10 mouse cellular contexts compared by ENCODE assay signal in genomic region chr4:136133801-136134200, GRCm38 (mm10). TPM values are rescaled to one million over a fixed set of nuclear protein-coding genes. Genes with fewer than 3 reads are reported as not detected.
DNase-seq lines count a peak whose midpoint lies in the region; ATAC-seq and TF ChIP-seq lines count a peak whose summit lies in the region.
"Had no signal": no experiment of that assay in that cellular context is flagged by ENCODE, and none has a peak within 500 bp of the region (broad histone marks: within the 10 kb centered on the region; RNA-seq: fewer than 3 reads in every experiment).

No protein-coding gene starts in this region.

- no peak for TF ChIP-seq CTCF in lung, postnatal 0 days (IDR thresholded peaks at IDR 0.05)

- TF ChIP-seq EP300 in lung, postnatal 0 days (IDR thresholded peaks at IDR 0.05): no peak

- no peaks in the 10 kb centered on the region for H3K27me3 ChIP-seq in lung, postnatal 0 days (replicated peaks; ENCODE audit: insufficient read depth, low read length)
- H3K27me3 ChIP-seq in liver, embryonic 12.5 days (replicated peaks): peaks cover 78% of the 10 kb centered on the region

- H3K9me3 ChIP-seq in lung, postnatal 0 days (ENCODE audit: low read length): no peaks in the 10 kb centered on the region
- peaks cover 6% of the 10 kb centered on the region; the same call in 1 of the 2 replicates for H3K9me3 ChIP-seq in liver, embryonic 12.5 days (replicated peaks)

- ATAC-seq in lung, postnatal 0 days: no peak
- no peak for ATAC-seq in liver, embryonic 12.5 days

- H3K9ac ChIP-seq in lung, postnatal 0 days (replicated peaks; ENCODE audit: low read depth): no peak overlapping the region
- H3K9ac ChIP-seq in liver, embryonic 12.5 days: no peak overlapping the region

- no peak overlapping the region; the same call in 1 of the 2 replicates for H3K4me2 ChIP-seq in lung, postnatal 0 days (replicated peaks; ENCODE audit: low read depth, low read length)
- no peak overlapping the region for H3K4me2 ChIP-seq in liver, embryonic 12.5 days

- H3K4me1 ChIP-seq in lung, postnatal 0 days (ENCODE audit: insufficient read depth, low read depth, low read length): peaks cover 21% of the 10 kb centered on the region; the same call in 1 of the 2 replicates
- H3K4me1 ChIP-seq in liver, embryonic 12.5 days: peaks cover 17% of the 10 kb centered on the region

- 28% methylated on average over 9 of the region's 9 CpGs for whole genome bisulfite sequencing in lung, postnatal 0 days
- WGBS in liver, embryonic 12.5 days (ENCODE audit: insufficient replicate concordance): 18% methylated on average over 9 of the region's 9 CpGs

- no peaks in the 10 kb centered on the region for H3K36me3 ChIP-seq in lung, postnatal 0 days (ENCODE audit: insufficient read depth, low read length)
- H3K36me3 ChIP-seq in liver, embryonic 12.5 days: no peaks in the 10 kb centered on the region

- no peak overlapping the region for H3K4me3 ChIP-seq in lung, postnatal 0 days (ENCODE audit: low read depth, low read length)
- no peak overlapping the region for H3K4me3 ChIP-seq in liver, embryonic 12.5 days

- peak overlapping the region; percentile 55 for H3K27ac ChIP-seq in lung, postnatal 0 days (ENCODE audit: low read length)
- H3K27ac ChIP-seq in liver, embryonic 12.5 days: peak overlapping the region; percentile 71; the same call in 1 of the 2 replicates

- peak; percentile 34 for DNase-seq in embryo, embryonic 10 days (ENCODE audit: low spot score)
- no peak for DNase-seq in embryo, embryonic 11 days
- no peak for DNase-seq in lung, postnatal 0 days (ENCODE audit: low spot score)
- no peak for DNase-seq in lung, postnatal 14 days
- DNase-seq in urinary bladder, adult 2 months (ENCODE audit: low spot score): no peak
- DNase-seq in urinary bladder, postnatal 10 days (ENCODE audit: low spot score): no peak
- no peak for DNase-seq in frontal cortex, postnatal 14 days (ENCODE audit: low spot score in 2 of 2)
- DNase-seq: cerebellum, postnatal 36 days; kidney, postnatal 36 days had no signal

RNA-seq across cellular contexts. Expression of gene Id3, which starts 9.5 kb away (rescaled TPM):
- polyA plus RNA-seq in lung, postnatal 0 days (2015; fragmentation: Nextera tagmentation; extraction: Ambion mirVana): 430 and 477 TPM in 2 replicates
- polyA plus RNA-seq in liver, embryonic 12.5 days (2016; fragmentation: Nextera tagmentation; extraction: Ambion mirVana): 80.9 and 88.1 TPM in 2 replicates
- polyA plus RNA-seq in urinary bladder, adult 2 months (2012; rRNA removed): 272 and 386 TPM in 2 replicates

RNA-seq across cellular contexts. Expression of gene E2f2, which starts 38.4 kb away (rescaled TPM):
- 17.8 and 19.1 TPM in 2 replicates for polyA plus RNA-seq in lung, postnatal 0 days (2015; fragmentation: Nextera tagmentation; extraction: Ambion mirVana)
- polyA plus RNA-seq in liver, embryonic 12.5 days (2016; fragmentation: Nextera tagmentation; extraction: Ambion mirVana): 63.4 and 69.1 TPM in 2 replicates
- 0.50 TPM in 2 replicates for polyA plus RNA-seq in urinary bladder, adult 2 months (2012; rRNA removed)

Comparison
In these comparisons a context has a peak if more than half of its experiments do, and no peak if none do; other contexts are left out.
1. RNA of gene E2f2, which starts 38.4 kb away (polyA plus RNA-seq): 63.4 to 69.1 TPM in liver, embryonic 12.5 days and 17.8 to 19.1 TPM in lung, postnatal 0 days; 0.50 TPM in urinary bladder, adult 2 months; every median in the first group is over 10 times any median in the second.